Mouse (Mus musculus) MEL (cell line): Measurements from ENCODE around the gene Gm3106. TPM values are rescaled to one million over a fixed set of nuclear protein-coding genes. Genes with fewer than 3 reads are reported as not detected.
"Not testable (repeated sequence)": the region's sequence is repeated elsewhere in the genome, so short reads cannot be mapped to it uniquely, and the experiment has no call there.

Source experiments
- DNase-seq: peaks from one replicate; pipeline ENCODE4 v3.0.0; 2011; ENCODE audit warnings: low read depth, low spot score
- H3K27ac ChIP-seq: 2 replicates; pipeline ENCODE4 v1.5.1; 2012; ENCODE audit warnings: low read depth, mild to moderate bottlenecking, control low read depth, low read length, moderate library complexity; ENCODE audit not compliant: control insufficient read depth
- H3K27me3 ChIP-seq, 2 experiments: fragments of 150-350 bp in 1 of 2; sonication (generic) in 1 of 2; 2 replicates each; pipeline ENCODE4 v1.6.1; 2012; ENCODE audit warnings: low read length in 2 of 2, mild to moderate bottlenecking in 2 of 2, improper control_type of control experiment in 1 of 2, moderate library complexity in 1 of 2; ENCODE audit not compliant: insufficient read depth in 2 of 2, control insufficient read depth in 1 of 2
- H3K36me3 ChIP-seq, 2 experiments: 2 replicates each; pipeline ENCODE4 v1.6.1; 2012 to 2014; ENCODE audit warnings: low read length in 2 of 2, improper control_type of control experiment in 1 of 2, inconsistent platforms in 1 of 2, mild to moderate bottlenecking in 1 of 2; ENCODE audit not compliant: insufficient read depth in 2 of 2, control insufficient read depth in 1 of 2
- H3K4me1 ChIP-seq, 2 experiments: fragments of 150-350 bp in 1 of 2; sonication (generic) in 1 of 2; 2 replicates each; pipeline ENCODE4 v1.6.1; 2012; ENCODE audit warnings: low read length in 2 of 2, improper control_type of control experiment in 1 of 2, mild to moderate bottlenecking in 1 of 2; ENCODE audit not compliant: insufficient read depth in 2 of 2, control insufficient read depth in 1 of 2
- H3K4me3 ChIP-seq, 2 experiments: fragments of 150-350 bp in 1 of 2; sonication (generic) in 1 of 2; 2 replicates each; pipeline ENCODE4 v1.5.1; 2012; ENCODE audit warnings: low read depth in 2 of 2, low read length in 2 of 2, mild to moderate bottlenecking in 2 of 2, moderate library complexity in 2 of 2, control low read depth in 1 of 2, improper control_type of control experiment in 1 of 2; ENCODE audit not compliant: control insufficient read depth in 1 of 2, insufficient read depth in 1 of 2
- H3K79me2 ChIP-seq: 2 replicates; pipeline ENCODE4 v1.6.1; 2012; ENCODE audit warnings: mild to moderate bottlenecking, low read length, moderate library complexity; ENCODE audit not compliant: control insufficient read depth, poor library complexity, insufficient read depth
- H3K9ac ChIP-seq: 2 replicates; pipeline ENCODE4 v1.6.1; 2012; ENCODE audit warnings: low read depth, mild to moderate bottlenecking, control low read depth, low read length, moderate library complexity; ENCODE audit not compliant: control insufficient read depth, poor library complexity, severe bottlenecking
- H3K9me3 ChIP-seq: fragments of 150-350 bp; sonication (generic); replicated peaks from 2 replicates; pipeline ENCODE4 v1.6.1; 2012; ENCODE audit warnings: mild to moderate bottlenecking, low read length, improper control_type of control experiment, moderate library complexity; ENCODE audit not compliant: insufficient read depth
- polyA plus RNA-seq, 2 experiments: library from polyadenylated mRNA; stranded (reverse) in 1 of 2; unstranded in 1 of 2; fragments of >175 nt in 1 of 2; fragments of >200 nt in 1 of 2; gene quantifications; 2 replicates each; pipeline versions ENCODE4 v1.2.1 to v1.2.4; 2012; ENCODE audit warnings: low replicate concordance in 2 of 2, low read depth in 1 of 2; ENCODE audit not compliant: insufficient read length in 2 of 2, insufficient read depth in 1 of 2, missing spikeins in 1 of 2
- total RNA-seq: library from RNA; depleted of rRNA; stranded (reverse); fragments of 300-350 nt; gene quantifications from 2 replicates; pipeline ENCODE4 v1.2.3, GENCODE M21; 2012; rRNA removed

Gene Gm3106
- not detected in 2 replicates for total RNA-seq
- polyA plus RNA-seq: not detected

- not testable (repeated sequence) for H3K36me3 ChIP-seq, H3K79me2 ChIP-seq, H3K27me3 ChIP-seq, H3K4me3 ChIP-seq, H3K9ac ChIP-seq, DNase-seq, H3K27ac ChIP-seq, H3K4me1 ChIP-seq, H3K9me3 ChIP-seq
These were observed at the start of gene Gm3106 for GRCm38 (mm10) chr5:94217705-94218104. TSS of gene Gm3106 (plus strand) at chr5:94218005.

Other genes with a start within 250 kb of the Gm3106 start
- not detected in 2 replicates for gene BC061212, start 147.5 kb upstream of the Gm3106 start, total RNA-seq
- gene BC061212, start 147.5 kb upstream of the Gm3106 start, polyA plus RNA-seq: not detected
- gene Gm6351, start 141.6 kb upstream of the Gm3106 start, total RNA-seq: not detected in 2 replicates
- not detected for gene Gm6351, start 141.6 kb upstream of the Gm3106 start, polyA plus RNA-seq
- not detected in 2 replicates for gene A430089I19Rik, start 88.8 kb downstream of the Gm3106 start, total RNA-seq
- gene A430089I19Rik, start 88.8 kb downstream of the Gm3106 start, polyA plus RNA-seq: not detected
- not detected in 2 replicates for gene Gm6502, start 96.4 kb downstream of the Gm3106 start, total RNA-seq
- gene Gm6502, start 96.4 kb downstream of the Gm3106 start, polyA plus RNA-seq: not detected
- gene AA792892, start 121.7 kb downstream of the Gm3106 start, total RNA-seq: not detected in 2 replicates
- not detected for gene AA792892, start 121.7 kb downstream of the Gm3106 start, polyA plus RNA-seq
- not detected in 2 replicates for gene Gm7682, start 227.8 kb downstream of the Gm3106 start, total RNA-seq
- gene Gm7682, start 227.8 kb downstream of the Gm3106 start, polyA plus RNA-seq: not detected